Mouse (Mus musculus) E14TG2a.4 (cell line): ENCODE results near the gene Ano1.

Source experiments
- CTCF ChIP-seq: conservative IDR thresholded peaks from 2 replicates; pipeline ENCODE4 v1.5.1; 2014; ENCODE audit warnings: low read length
- NANOG ChIP-seq: IDR thresholded peaks from 2 replicates; pipeline ENCODE4 v1.6.1; 2014; ENCODE audit warnings: borderline replicate concordance, low read length, mixed read lengths
- POU5F1 ChIP-seq: IDR thresholded peaks from 2 replicates; pipeline ENCODE4 v1.6.1; 2014; ENCODE audit warnings: low read length, borderline replicate concordance

GRCm38 (mm10) chr7:144754722-144755121 is 2.9 kb upstream of the Ano1 start:
- TF ChIP-seq CTCF (no peak), POU5F1 (no peak), NANOG (no peak)
